Mouse (Mus musculus) cerebellum, postnatal 10 days (tissue): Measurements from ENCODE around the gene Epha2.

ENCODE experiments used
- DNase-seq, 2 experiments: peaks; one replicate each; pipeline ENCODE4 v3.0.0; 2021; ENCODE audit warnings: mixed read lengths in 2 of 2

Epha2 gene

GRCm38 (mm10) chr4:141334695-141335094 is 33.7 kb downstream of the Epha2 start:
- no peak for DNase-seq

GRCm38 (mm10) chr4:141335263-141335796 is 34.3 kb downstream of the Epha2 start:
- peak; percentile 32 to 37 for DNase-seq

GRCm38 (mm10) chr4:141336196-141336595 is 35.2 kb downstream of the Epha2 start:
- peak in 1 of 2 experiments; percentile 34 for DNase-seq

GRCm38 (mm10) chr4:141337986-141338385 is 36.9 kb downstream of the Epha2 start:
- DNase-seq, result no peak

GRCm38 (mm10) chr4:141338853-141339252 is 37.8 kb downstream of the Epha2 start:
- DNase-seq, result no peak

GRCm38 (mm10) chr4:141341477-141341876 is 40.4 kb downstream of the Epha2 start:
- DNase-seq, result no peak

- no peak for DNase-seq
These were observed 42.5 kb downstream of the Epha2 start for GRCm38 (mm10) chr4:141343515-141343914.

GRCm38 (mm10) chr4:141345219-141345618 is 44.2 kb downstream of the Epha2 start:
- DNase-seq, result no peak

- peak; percentile 43 to 48 for DNase-seq
These were observed 46.3 kb downstream of the Epha2 start for GRCm38 (mm10) chr4:141347365-141347797.

GRCm38 (mm10) chr4:141348616-141349015 is 47.6 kb downstream of the Epha2 start:
- DNase-seq, result peak; percentile 47 to 60

GRCm38 (mm10) chr4:141350015-141350414 is 49.0 kb downstream of the Epha2 start:
- no peak for DNase-seq

GRCm38 (mm10) chr4:141351972-141352371 is 50.9 kb downstream of the Epha2 start:
- no peak for DNase-seq

- no peak for DNase-seq
These were observed 51.9 kb downstream of the Epha2 start for GRCm38 (mm10) chr4:141352986-141353385.

GRCm38 (mm10) chr4:141353868-141354267 is 52.8 kb downstream of the Epha2 start:
- DNase-seq, result no peak

GRCm38 (mm10) chr4:141357811-141358210 is 56.8 kb downstream of the Epha2 start:
- no peak for DNase-seq

GRCm38 (mm10) chr4:141359222-141359621 is 58.2 kb downstream of the Epha2 start:
- DNase-seq, result no peak

GRCm38 (mm10) chr4:141360846-141361245 is 59.8 kb downstream of the Epha2 start:
- DNase-seq, result peak; percentile 47 to 62

- DNase-seq, result peak; percentile 90 to 94
These were observed 62.0 kb downstream of the Epha2 start for GRCm38 (mm10) chr4:141362937-141363548.

- no peak for DNase-seq
These were observed 64.1 kb downstream of the Epha2 start for GRCm38 (mm10) chr4:141365126-141365525.

- DNase-seq, result no peak
These were observed 64.8 kb downstream of the Epha2 start for GRCm38 (mm10) chr4:141365876-141366275.

GRCm38 (mm10) chr4:141367997-141368791 is 67.2 kb downstream of the Epha2 start, which contains the start of gene Fam131c:
Gene Fam131c (plus strand): TSS chr4:141368220.
- peak in 1 of 2 experiments; percentile 61 for DNase-seq

- DNase-seq, result no peak
These were observed 71.4 kb downstream of the Epha2 start for GRCm38 (mm10) chr4:141372426-141372825.
